Mouse (Mus musculus) heart, postnatal 14 days (tissue): ENCODE results near the gene Tmem43. TPM values are rescaled to one million over a fixed set of nuclear protein-coding genes. Genes with fewer than 3 reads are reported as not detected.

Experiments
- DNase-seq, 2 experiments: peaks; one replicate each; pipeline ENCODE4 v3.0.0; 2021 to 2022
- intact Hi-C: fragments of 180-260 bp; cut with DNase I; formaldehyde crosslinking; loops from one replicate; pipeline ENCODE4 v1.15.1; 2025
- total RNA-seq, 2 experiments: library from RNA; stranded (reverse); gene quantifications; 2 replicates each; pipeline ENCODE4 v1.2.3; 2021

The Tmem43 gene
- total RNA-seq, 2 experiments from 2014 or later = 24.3 to 24.9 TPM

- intact Hi-C loops = no loop called here
- DNase-seq = no peak
Observed at GRCm38 (mm10) chr6:91530673-91531072, 57.2 kb downstream of the Tmem43 start.

- DNase-seq = no peak
- intact Hi-C loops = no loop called here
Observed at GRCm38 (mm10) chr6:91531276-91531675, 57.8 kb downstream of the Tmem43 start.

GRCm38 (mm10) chr6:91532661-91533060 lies 59.2 kb downstream of the Tmem43 start:
- DNase-seq = no peak
- intact Hi-C loops = no loop called here

GRCm38 (mm10) chr6:91533359-91533758 lies 59.9 kb downstream of the Tmem43 start:
- no peak for DNase-seq
- intact Hi-C loops = no loop called here

GRCm38 (mm10) chr6:91533771-91534170 lies 60.3 kb downstream of the Tmem43 start:
- DNase-seq = no peak
- intact Hi-C loops = no loop called here

GRCm38 (mm10) chr6:91534268-91534667 lies 60.8 kb downstream of the Tmem43 start:
- DNase-seq = no peak
- intact Hi-C loops = no loop called here

- intact Hi-C loops = no loop called here
- DNase-seq = no peak
Observed at GRCm38 (mm10) chr6:91535231-91535630, 61.7 kb downstream of the Tmem43 start.

GRCm38 (mm10) chr6:91536047-91536765 lies 62.7 kb downstream of the Tmem43 start:
- no peak for DNase-seq
- intact Hi-C loops = no loop called here

Other genes with a start within 250 kb of the Tmem43 start
- under 1 TPM in 1 of 2 experiments, not detected in 1; 0.07 TPM for gene Wnt7a, start 62.3 kb upstream of the Tmem43 start, total RNA-seq
- gene Chchd4, start 157 bp upstream of the Tmem43 start, total RNA-seq = 10 to 100 TPM; 12.9 to 15.1 TPM
- gene Xpc, start 42.2 kb downstream of the Tmem43 start, total RNA-seq = 10 to 100 TPM; 10.4 to 10.9 TPM
- 10 to 100 TPM; 47.8 to 58.0 TPM for gene Lsm3, start 42.2 kb downstream of the Tmem43 start, total RNA-seq
- gene Slc6a6, start 210.3 kb downstream of the Tmem43 start, total RNA-seq = 100 to 1,000 TPM; 117 to 145 TPM